Mouse (Mus musculus): Measurements from ENCODE around the gene Gars. TPM values are rescaled to one million over a fixed set of nuclear protein-coding genes. Genes with fewer than 3 reads are reported as not detected.
A peak's percentile ranks its signal among the peaks of the same experiment; 100 is the strongest.

Gene Gars
- polyA plus RNA-seq, 1 experiment from 2014 or later = 144 TPM

- Histone ChIP-seq H3K27me3 (ENCODE audit: insufficient read depth, low read length) (no peaks in the 10 kb centered on the region), H3K4me2 (replicated peaks; ENCODE audit: low read depth, low read length) (no peak overlapping the region), H3K36me3 (ENCODE audit: insufficient read depth, low read length) (no peaks in the 10 kb centered on the region), H3K9me3 (ENCODE audit: low read length) (no peaks in the 10 kb centered on the region), H3K27ac (ENCODE audit: low read length) (no peak overlapping the region), H3K4me1 (ENCODE audit: insufficient read depth, low read length) (no peaks in the 10 kb centered on the region), H3K9ac (replicated peaks; ENCODE audit: low read length) (no peak overlapping the region), H3K4me3 (ENCODE audit: low read length) (no peak overlapping the region)
- WGBS = 69% methylated on average over 2 of the region's 2 CpGs
- ATAC-seq (ENCODE audit: low FRiP score, low TSS enrichment) = no peak
Observed at GRCm38 (mm10) chr6:55027642-55028041, 10.2 kb upstream of the Gars start.

- Histone ChIP-seq H3K4me2 (replicated peaks; ENCODE audit: low read depth, low read length) (no peak overlapping the region), H3K9ac (replicated peaks; ENCODE audit: low read length) (no peak overlapping the region), H3K9me3 (ENCODE audit: low read length) (no peaks in the 10 kb centered on the region), H3K36me3 (ENCODE audit: insufficient read depth, low read length) (no peaks in the 10 kb centered on the region), H3K4me3 (ENCODE audit: low read length) (no peak overlapping the region), H3K4me1 (ENCODE audit: insufficient read depth, low read length) (peaks cover 7% of the 10 kb centered on the region), H3K27ac (ENCODE audit: low read length) (no peak overlapping the region), H3K27me3 (ENCODE audit: insufficient read depth, low read length) (no peaks in the 10 kb centered on the region)
- 90% methylated on average over 4 of the region's 4 CpGs for WGBS
- ATAC-seq (ENCODE audit: low FRiP score, low TSS enrichment) = no peak
Observed at GRCm38 (mm10) chr6:55036731-55037130, 1.1 kb upstream of the Gars start.

- no peaks in the 10 kb centered on the region for H3K27me3 ChIP-seq (ENCODE audit: insufficient read depth, low read length)
- peak overlapping the region; percentile 81 for H3K27ac ChIP-seq (ENCODE audit: low read length)
- H3K4me1 ChIP-seq (ENCODE audit: insufficient read depth, low read length) = peaks cover 16% of the 10 kb centered on the region
- H3K9ac ChIP-seq (replicated peaks; ENCODE audit: low read length) = peak overlapping the region; percentile 97
- no peaks in the 10 kb centered on the region for H3K9me3 ChIP-seq (ENCODE audit: low read length)
- 3% methylated on average over 12 of the region's 12 CpGs for WGBS
- H3K4me3 ChIP-seq (ENCODE audit: low read length) = peak overlapping the region; percentile 82
- H3K4me2 ChIP-seq (replicated peaks; ENCODE audit: low read depth, low read length) = peak overlapping the region; percentile 82
- ATAC-seq (ENCODE audit: low FRiP score, low TSS enrichment) = no peak
- H3K36me3 ChIP-seq (ENCODE audit: insufficient read depth, low read length) = no peaks in the 10 kb centered on the region
Observed at GRCm38 (mm10) chr6:55038671-55039445, 1.1 kb downstream of the Gars start.

- 64% methylated on average over 6 of the region's 6 CpGs for WGBS
- Histone ChIP-seq H3K4me3 (ENCODE audit: low read length) (peak overlapping the region; percentile 82), H3K9ac (replicated peaks; ENCODE audit: low read length) (peak overlapping the region; percentile 97; the same call in 1 of the 2 replicates)
Observed at GRCm38 (mm10) chr6:55039446-55039783, 1.6 kb downstream of the Gars start.

GRCm38 (mm10) chr6:55040031-55040430, 2.2 kb downstream of the Gars start:
- no peaks in the 10 kb centered on the region for H3K27me3 ChIP-seq (ENCODE audit: insufficient read depth, low read length)
- H3K36me3 ChIP-seq (ENCODE audit: insufficient read depth, low read length) = no peaks in the 10 kb centered on the region
- H3K9ac ChIP-seq (replicated peaks; ENCODE audit: low read length) = no peak overlapping the region
- no peaks in the 10 kb centered on the region for H3K9me3 ChIP-seq (ENCODE audit: low read length)
- H3K27ac ChIP-seq (ENCODE audit: low read length) = no peak overlapping the region
- 71% methylated on average over 1 of the region's 1 CpGs for WGBS
- H3K4me1 ChIP-seq (ENCODE audit: insufficient read depth, low read length) = peaks cover 16% of the 10 kb centered on the region
- no peak for ATAC-seq (ENCODE audit: low FRiP score, low TSS enrichment)
- no peak overlapping the region for H3K4me2 ChIP-seq (replicated peaks; ENCODE audit: low read depth, low read length)
- H3K4me3 ChIP-seq (ENCODE audit: low read length) = no peak overlapping the region

More at GRCm38 (mm10) chr6:55039446-55039783, 1.6 kb downstream of the Gars start:
- ATAC-seq (ENCODE audit: low FRiP score, low TSS enrichment) = no peak
- no peak overlapping the region for H3K27ac ChIP-seq (ENCODE audit: low read length)
- H3K4me2 ChIP-seq (replicated peaks; ENCODE audit: low read depth, low read length) = peak overlapping the region; percentile 82
- no peaks in the 10 kb centered on the region for H3K36me3 ChIP-seq (ENCODE audit: insufficient read depth, low read length)
- H3K9me3 ChIP-seq (ENCODE audit: low read length) = no peaks in the 10 kb centered on the region
- H3K27me3 ChIP-seq (ENCODE audit: insufficient read depth, low read length) = no peaks in the 10 kb centered on the region
- H3K4me1 ChIP-seq (ENCODE audit: insufficient read depth, low read length) = peaks cover 16% of the 10 kb centered on the region

- H3K27ac ChIP-seq (ENCODE audit: low read length) = no peak overlapping the region
- no peaks in the 10 kb centered on the region for H3K27me3 ChIP-seq (ENCODE audit: insufficient read depth, low read length)
- H3K36me3 ChIP-seq (ENCODE audit: insufficient read depth, low read length) = peaks cover 5% of the 10 kb centered on the region; the same call in 1 of the 2 replicates
- no peak for ATAC-seq (ENCODE audit: low FRiP score, low TSS enrichment)
- no peak overlapping the region for H3K9ac ChIP-seq (replicated peaks; ENCODE audit: low read length)
- no peak overlapping the region for H3K4me2 ChIP-seq (replicated peaks; ENCODE audit: low read depth, low read length)
- peaks cover 16% of the 10 kb centered on the region for H3K4me1 ChIP-seq (ENCODE audit: insufficient read depth, low read length)
- H3K9me3 ChIP-seq (ENCODE audit: low read length) = no peaks in the 10 kb centered on the region
- 44% methylated on average over 8 of the region's 8 CpGs for WGBS
- no peak overlapping the region for H3K4me3 ChIP-seq (ENCODE audit: low read length)
Observed at GRCm38 (mm10) chr6:55043206-55043605, 5.4 kb downstream of the Gars start.

GRCm38 (mm10) chr6:55044542-55044941, 6.7 kb downstream of the Gars start:
- H3K9me3 ChIP-seq (ENCODE audit: low read length) = no peaks in the 10 kb centered on the region
- peaks cover 10% of the 10 kb centered on the region; the same call in 1 of the 2 replicates for H3K36me3 ChIP-seq (ENCODE audit: insufficient read depth, low read length)
- H3K4me1 ChIP-seq (ENCODE audit: insufficient read depth, low read length) = peaks cover 10% of the 10 kb centered on the region; the same call in 1 of the 2 replicates
- no peak overlapping the region for H3K4me3 ChIP-seq (ENCODE audit: low read length)
- no peak overlapping the region for H3K4me2 ChIP-seq (replicated peaks; ENCODE audit: low read depth, low read length)
- no peak overlapping the region for H3K9ac ChIP-seq (replicated peaks; ENCODE audit: low read length)
- no peaks in the 10 kb centered on the region for H3K27me3 ChIP-seq (ENCODE audit: insufficient read depth, low read length)
- 80% methylated on average over 5 of the region's 5 CpGs for WGBS
- no peak for ATAC-seq (ENCODE audit: low FRiP score, low TSS enrichment)
- no peak overlapping the region for H3K27ac ChIP-seq (ENCODE audit: low read length)

- Histone ChIP-seq H3K27ac (ENCODE audit: low read length) (no peak overlapping the region), H3K4me1 (ENCODE audit: insufficient read depth, low read length) (0 out of 2 replicates have a peak, but pooled peaks cover 10% of the 10 kb centered on the region), H3K36me3 (ENCODE audit: insufficient read depth, low read length) (peaks cover 17% of the 10 kb centered on the region), H3K9ac (replicated peaks; ENCODE audit: low read length) (no peak overlapping the region), H3K9me3 (ENCODE audit: low read length) (no peaks in the 10 kb centered on the region), H3K27me3 (ENCODE audit: insufficient read depth, low read length) (no peaks in the 10 kb centered on the region), H3K4me2 (replicated peaks; ENCODE audit: low read depth, low read length) (no peak overlapping the region), H3K4me3 (ENCODE audit: low read length) (no peak overlapping the region)
- WGBS = 63% methylated on average over 1 of the region's 1 CpGs
- no peak for ATAC-seq (ENCODE audit: low FRiP score, low TSS enrichment)
Observed at GRCm38 (mm10) chr6:55045326-55045725, 7.5 kb downstream of the Gars start.

GRCm38 (mm10) chr6:55049186-55049585, 11.4 kb downstream of the Gars start:
- Histone ChIP-seq H3K4me1 (ENCODE audit: insufficient read depth, low read length) (no peaks in the 10 kb centered on the region), H3K27ac (ENCODE audit: low read length) (no peak overlapping the region), H3K27me3 (ENCODE audit: insufficient read depth, low read length) (no peaks in the 10 kb centered on the region), H3K36me3 (ENCODE audit: insufficient read depth, low read length) (peaks cover 45% of the 10 kb centered on the region), H3K9ac (replicated peaks; ENCODE audit: low read length) (no peak overlapping the region), H3K4me2 (replicated peaks; ENCODE audit: low read depth, low read length) (no peak overlapping the region), H3K4me3 (ENCODE audit: low read length) (no peak overlapping the region), H3K9me3 (ENCODE audit: low read length) (no peaks in the 10 kb centered on the region)
- ATAC-seq (ENCODE audit: low FRiP score, low TSS enrichment) = no peak
- 90% methylated on average over 10 of the region's 10 CpGs for WGBS

- H3K4me1 ChIP-seq (ENCODE audit: insufficient read depth, low read length) = no peaks in the 10 kb centered on the region
- 83% methylated on average over 4 of the region's 4 CpGs for WGBS
- H3K4me2 ChIP-seq (replicated peaks; ENCODE audit: low read depth, low read length) = no peak overlapping the region
- H3K36me3 ChIP-seq (ENCODE audit: insufficient read depth, low read length) = peaks cover 75% of the 10 kb centered on the region
- no peak overlapping the region for H3K4me3 ChIP-seq (ENCODE audit: low read length)
- ATAC-seq (ENCODE audit: low FRiP score, low TSS enrichment) = no peak
- no peak overlapping the region for H3K9ac ChIP-seq (replicated peaks; ENCODE audit: low read length)
- no peak overlapping the region for H3K27ac ChIP-seq (ENCODE audit: low read length)
- H3K27me3 ChIP-seq (ENCODE audit: insufficient read depth, low read length) = no peaks in the 10 kb centered on the region
- no peaks in the 10 kb centered on the region for H3K9me3 ChIP-seq (ENCODE audit: low read length)
Observed at GRCm38 (mm10) chr6:55054491-55054890, 16.7 kb downstream of the Gars start.

All from kidney, embryonic 16.5 days (tissue).